Mouse (Mus musculus): ENCODE results near the gene Acp5. TPM values are rescaled to one million over a fixed set of nuclear protein-coding genes. Genes with fewer than 3 reads are reported as not detected.

The Acp5 gene
- polyA plus RNA-seq (2012; rRNA removed), result 1.1 and 29.2 TPM in 2 replicates

GRCm38 (mm10) chr9:22135644-22136390 is at the start of gene Acp5:
Gene Acp5, minus strand, starts transcription at chr9:22135711.

GRCm38 (mm10) chr9:22156497-22157245 is 21.2 kb upstream of the Acp5 start, which contains the start of gene Pigyl:
Gene Pigyl, plus strand, starts transcription at chr9:22156846.

DNA sequence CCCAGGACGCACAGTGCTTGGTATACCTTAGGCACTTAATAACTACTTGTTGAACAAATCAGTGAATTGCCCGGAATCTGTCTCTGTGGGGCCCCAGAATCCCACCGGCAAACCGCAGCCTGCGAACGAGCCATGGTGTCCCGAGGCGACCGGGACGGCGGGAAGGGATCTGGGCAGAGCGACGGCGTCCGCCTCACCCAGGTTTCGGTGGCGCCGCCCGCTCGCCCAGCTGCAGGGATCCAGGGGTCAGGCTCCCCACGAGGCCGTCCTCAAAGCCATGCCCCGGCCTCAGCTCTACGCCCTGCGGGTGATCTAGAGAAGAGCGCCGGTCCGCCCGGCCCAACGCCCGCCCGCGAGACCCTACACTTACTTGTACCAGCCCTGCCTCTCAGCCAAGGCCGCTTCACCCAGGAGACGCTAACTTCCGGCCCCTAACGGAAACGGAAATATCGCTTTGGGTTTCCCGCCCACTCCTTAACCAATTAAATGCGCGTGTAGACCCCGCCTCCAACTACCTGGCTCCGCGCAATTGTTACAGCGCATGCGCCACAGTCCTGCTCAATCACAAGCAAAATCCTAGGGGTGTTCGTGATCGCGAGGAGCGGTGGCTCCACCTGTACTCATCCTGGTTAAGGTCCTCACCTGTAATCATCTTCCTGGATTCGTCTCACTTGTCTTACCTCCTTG is 18.6 kb downstream of the Acp5 start, which contains the start of gene Elof1:
Elof1 (minus strand) TSS at position 433 of the 687 bp plus-strand sequence.

DNA sequence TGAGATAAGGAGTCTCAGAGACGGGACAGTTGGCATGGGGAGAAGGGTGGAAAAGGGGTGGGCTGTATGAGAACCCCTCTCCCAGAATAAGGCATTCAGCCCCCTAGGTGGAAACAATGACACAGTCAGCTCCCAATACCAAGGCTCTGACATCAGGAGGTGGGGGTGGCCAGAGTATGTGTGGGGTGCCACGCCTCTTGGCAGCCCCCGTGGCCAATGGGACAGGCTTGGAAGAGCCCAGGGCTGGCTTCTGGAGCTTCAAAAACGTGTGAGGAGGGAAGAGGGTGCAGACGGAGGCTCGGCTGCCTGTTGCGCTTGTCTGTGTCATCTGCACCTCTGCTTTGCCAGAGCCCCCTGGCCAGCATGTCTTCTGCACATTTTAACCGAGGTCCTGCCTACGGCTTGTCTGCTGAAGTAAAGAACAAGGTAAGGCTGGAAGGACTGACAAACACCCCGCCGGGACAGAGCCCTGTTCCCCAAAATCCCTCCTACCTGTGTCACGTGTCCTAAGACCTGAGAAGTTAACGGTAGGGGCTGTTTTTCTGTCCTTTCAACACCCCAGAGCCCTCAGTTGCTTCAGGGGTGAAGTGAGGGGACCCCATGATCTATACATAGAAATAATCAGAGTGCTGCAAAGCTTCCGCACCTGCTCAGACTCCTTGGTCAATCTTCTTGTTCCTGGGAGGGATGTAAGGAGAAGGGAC is 36.4 kb downstream of the Acp5 start, which contains the start of gene Cnn1:
Cnn1 (plus strand) TSS at position 224 of the 704 bp plus-strand sequence.

DNA sequence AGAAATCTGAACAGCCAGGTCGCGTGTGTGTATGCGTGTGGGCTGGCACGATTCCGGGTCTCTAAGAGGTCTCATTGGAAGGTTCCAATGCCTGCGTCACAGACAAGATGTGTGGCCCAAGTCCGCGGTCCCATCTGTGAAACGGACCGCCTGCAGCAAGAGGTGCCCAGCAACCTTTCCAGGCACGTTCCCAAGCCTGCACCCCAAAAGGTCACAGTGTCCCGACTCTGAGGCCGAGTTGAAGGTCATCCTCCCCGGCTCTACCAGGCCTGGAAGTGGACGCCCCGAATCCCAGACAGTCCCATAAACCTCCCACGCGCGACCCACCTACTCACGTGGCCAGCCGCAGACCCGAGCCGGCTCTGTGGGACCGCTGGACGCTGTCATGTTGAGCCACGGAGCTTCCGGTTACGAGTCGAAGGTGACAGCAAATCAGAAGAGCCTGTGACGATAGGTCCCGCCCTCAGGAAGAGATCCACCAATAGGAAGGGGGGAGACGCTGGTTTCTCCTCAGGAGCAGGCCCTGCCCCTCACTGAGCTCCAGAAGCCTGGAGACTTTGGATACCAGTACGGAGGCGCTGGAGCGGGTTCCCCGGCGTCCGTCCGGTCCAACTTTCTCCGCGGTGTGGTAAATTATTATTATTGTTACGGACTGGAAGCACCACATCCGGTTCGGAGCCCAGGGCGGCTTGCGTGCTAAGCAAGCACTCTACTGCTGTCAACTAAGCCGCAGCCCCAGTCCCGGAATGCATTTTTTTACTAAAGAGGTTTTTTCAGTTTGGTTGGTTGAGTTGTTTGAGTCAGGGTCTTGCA is 50.3 kb downstream of the Acp5 start, which contains the start of gene Ecsit:
Ecsit (minus strand) TSS at position 417 of the 813 bp plus-strand sequence.

Other genes starting within 250 kb of the Acp5 start
- 32.4 and 36.8 TPM in 2 replicates for gene Rab3d, start 217.5 kb downstream of the Acp5 start, polyA plus RNA-seq (2012; rRNA removed)
- gene Ccdc159, start 208.2 kb downstream of the Acp5 start, polyA plus RNA-seq (2012; rRNA removed), result 21.0 and 21.3 TPM in 2 replicates
- gene Tmem205, start 208.2 kb downstream of the Acp5 start, polyA plus RNA-seq (2012; rRNA removed), result 44.9 and 51.9 TPM in 2 replicates
- gene Plppr2, start 198.7 kb downstream of the Acp5 start, polyA plus RNA-seq (2012; rRNA removed), result 170 and 195 TPM in 2 replicates
- 7.5 and 7.9 TPM in 2 replicates for gene Swsap1, start 180.0 kb downstream of the Acp5 start, polyA plus RNA-seq (2012; rRNA removed)
- 1.0 and 1.5 TPM in 2 replicates for gene Epor, start 172.2 kb downstream of the Acp5 start, polyA plus RNA-seq (2012; rRNA removed)
- gene Rgl3, start 146.3 kb downstream of the Acp5 start, polyA plus RNA-seq (2012; rRNA removed), result 2.0 and 2.2 TPM in 2 replicates
- 6.9 and 8.4 TPM in 2 replicates for gene Ccdc151, start 133.1 kb downstream of the Acp5 start, polyA plus RNA-seq (2012; rRNA removed)
- gene Prkcsh, start 132.9 kb downstream of the Acp5 start, polyA plus RNA-seq (2012; rRNA removed), result 90.4 and 102 TPM in 2 replicates
- 203 and 239 TPM in 2 replicates for gene Elavl3, start 83.7 kb downstream of the Acp5 start, polyA plus RNA-seq (2012; rRNA removed)
- gene Gm49318, start 64.5 kb downstream of the Acp5 start, polyA plus RNA-seq (2012; rRNA removed), result not detected in 2 replicates
- gene Zfp653, start 64.3 kb downstream of the Acp5 start, polyA plus RNA-seq (2012; rRNA removed), result 45.9 and 47.9 TPM in 2 replicates
- gene Ecsit, start 50.3 kb downstream of the Acp5 start, polyA plus RNA-seq (2012; rRNA removed), result 47.4 and 52.9 TPM in 2 replicates
- gene Cnn1, start 36.5 kb downstream of the Acp5 start, polyA plus RNA-seq (2012; rRNA removed), result 0.54 and 0.94 TPM in 2 replicates
- gene Elof1, start 18.5 kb downstream of the Acp5 start, polyA plus RNA-seq (2012; rRNA removed), result 125 and 146 TPM in 2 replicates
- gene Pigyl, start 21.1 kb upstream of the Acp5 start, polyA plus RNA-seq (2012; rRNA removed), result 82.0 and 87.2 TPM in 2 replicates
- 0.28 and 0.33 TPM in 2 replicates for gene Zfp872, start 52.4 kb upstream of the Acp5 start, polyA plus RNA-seq (2012; rRNA removed)
- 8.3 and 8.7 TPM in 2 replicates for gene Zfp809, start 90.0 kb upstream of the Acp5 start, polyA plus RNA-seq (2012; rRNA removed)
- 4.1 and 4.2 TPM in 2 replicates for gene Zfp599, start 124.2 kb upstream of the Acp5 start, polyA plus RNA-seq (2012; rRNA removed)
- 33.8 and 34.3 TPM in 2 replicates for gene Zfp810, start 171.9 kb upstream of the Acp5 start, polyA plus RNA-seq (2012; rRNA removed)

Data from central nervous system, embryonic 18 days (tissue).